Mouse (Mus musculus) spleen, adult 2 months (tissue): Measurements from ENCODE around the gene Ifna5.

Source experiments
- CTCF ChIP-seq: fragments of 200-500 bp; IDR thresholded peaks from 2 replicates; pipeline ENCODE4 v1.5.1; 2011; ENCODE audit warnings: mild to moderate bottlenecking, inconsistent platforms; ENCODE audit not compliant: insufficient read depth, insufficient read length, insufficient replicate concordance; ENCODE audit errors: extremely low read depth
- POLR2A ChIP-seq: fragments of 200-500 bp; IDR thresholded peaks from 2 replicates; pipeline ENCODE4 v1.6.1; 2011; ENCODE audit warnings: low read depth, low read length, inconsistent platforms

- no peak for TF ChIP-seq CTCF
- no peak for TF ChIP-seq POLR2A
These were observed 14.4 kb downstream of the Ifna5 start, which contains the start of gene Ifna1 for GRCm38 (mm10) chr4:88849698-88850097.
